Mouse (Mus musculus): ENCODE data around the gene Vipas39.
A peak's percentile ranks its signal among the peaks of the same experiment; 100 is the strongest.
"Not testable (repeated sequence)": the region's sequence is repeated elsewhere in the genome, so short reads cannot be mapped to it uniquely, and the experiment has no call there.

The Vipas39 gene

DNA sequence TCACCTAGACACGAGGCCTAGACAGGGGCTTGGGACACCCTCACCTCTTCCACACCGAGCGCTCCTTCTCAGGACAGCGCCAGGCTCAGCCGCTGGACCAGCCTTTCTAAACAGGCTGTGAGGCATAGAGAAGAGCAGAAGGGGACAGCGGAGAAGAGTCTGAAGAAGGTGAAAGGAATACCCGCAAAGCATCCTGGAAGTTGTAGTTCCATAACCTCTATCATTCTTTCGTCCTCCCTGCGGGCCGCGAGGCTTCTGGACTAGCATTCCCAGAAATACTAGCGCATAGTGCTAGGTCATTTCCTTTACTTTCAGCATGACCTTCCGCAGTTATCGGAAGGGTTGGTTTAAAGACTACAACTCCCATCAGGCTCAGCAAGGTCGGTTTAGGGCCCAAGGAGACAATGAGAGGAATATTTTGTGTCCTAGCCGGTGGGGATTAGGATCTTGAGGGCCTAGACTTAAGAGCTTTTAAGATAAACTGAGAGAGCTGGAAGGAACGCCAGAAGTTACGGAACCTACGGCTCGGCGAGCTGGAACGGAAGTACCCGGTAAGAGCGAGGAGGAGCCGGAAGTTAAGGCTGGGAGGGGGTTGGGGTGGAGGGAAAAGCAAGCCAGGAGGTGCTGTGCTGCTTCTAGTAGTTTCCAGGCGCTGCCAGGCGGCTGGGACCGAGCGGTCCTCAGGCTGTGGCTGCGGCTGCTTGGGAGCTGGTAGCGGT lies at the start of gene Vipas39, which contains the start of gene Ahsa1:
Gene Vipas39 (minus strand): TSS at position 149 of the 719 bp plus-strand sequence.
Gene Ahsa1 (plus strand): TSS at position 372 of the 719 bp plus-strand sequence.
- DNase-seq (ENCODE audit: extremely low read depth, low read depth, low spot score): peak; percentile 92

DNA sequence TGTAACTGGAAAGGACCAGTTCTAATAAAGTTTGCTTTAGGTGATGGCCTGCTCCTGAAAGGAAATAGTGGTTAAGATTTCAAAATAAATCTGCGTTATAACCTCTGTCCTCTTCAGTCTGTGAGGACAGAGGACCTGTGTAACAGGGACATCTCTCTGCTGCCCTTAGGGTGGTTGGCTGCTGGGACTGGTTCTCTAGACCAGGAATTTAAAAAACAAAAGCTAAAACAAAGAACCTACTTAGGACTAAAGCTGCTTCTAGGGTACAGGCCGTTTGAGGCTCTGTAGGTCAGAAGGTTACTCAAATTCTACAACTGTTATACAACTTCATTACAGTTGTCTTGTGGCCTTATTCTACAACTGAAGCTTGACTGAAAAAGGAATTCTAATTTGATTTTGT lies 47.0 kb upstream of the Vipas39 start:
- peak; percentile 59 for DNase-seq (ENCODE audit: extremely low read depth, low read depth, low spot score)

DNA sequence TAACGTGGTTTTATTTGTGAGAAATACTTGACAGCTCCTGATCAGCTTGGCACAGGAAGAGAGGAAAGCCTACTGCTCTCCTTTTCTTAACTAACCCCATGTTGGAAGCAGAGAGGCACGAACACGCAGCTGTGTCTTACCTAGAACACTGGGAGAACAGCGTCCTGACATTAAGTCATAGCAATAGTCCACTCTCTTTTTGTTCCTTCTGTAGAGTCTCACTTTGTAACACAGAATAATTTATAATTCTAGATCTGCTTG lies 40.5 kb upstream of the Vipas39 start:
- not testable (repeated sequence) for DNase-seq (ENCODE audit: extremely low read depth, low read depth, low spot score)

DNA sequence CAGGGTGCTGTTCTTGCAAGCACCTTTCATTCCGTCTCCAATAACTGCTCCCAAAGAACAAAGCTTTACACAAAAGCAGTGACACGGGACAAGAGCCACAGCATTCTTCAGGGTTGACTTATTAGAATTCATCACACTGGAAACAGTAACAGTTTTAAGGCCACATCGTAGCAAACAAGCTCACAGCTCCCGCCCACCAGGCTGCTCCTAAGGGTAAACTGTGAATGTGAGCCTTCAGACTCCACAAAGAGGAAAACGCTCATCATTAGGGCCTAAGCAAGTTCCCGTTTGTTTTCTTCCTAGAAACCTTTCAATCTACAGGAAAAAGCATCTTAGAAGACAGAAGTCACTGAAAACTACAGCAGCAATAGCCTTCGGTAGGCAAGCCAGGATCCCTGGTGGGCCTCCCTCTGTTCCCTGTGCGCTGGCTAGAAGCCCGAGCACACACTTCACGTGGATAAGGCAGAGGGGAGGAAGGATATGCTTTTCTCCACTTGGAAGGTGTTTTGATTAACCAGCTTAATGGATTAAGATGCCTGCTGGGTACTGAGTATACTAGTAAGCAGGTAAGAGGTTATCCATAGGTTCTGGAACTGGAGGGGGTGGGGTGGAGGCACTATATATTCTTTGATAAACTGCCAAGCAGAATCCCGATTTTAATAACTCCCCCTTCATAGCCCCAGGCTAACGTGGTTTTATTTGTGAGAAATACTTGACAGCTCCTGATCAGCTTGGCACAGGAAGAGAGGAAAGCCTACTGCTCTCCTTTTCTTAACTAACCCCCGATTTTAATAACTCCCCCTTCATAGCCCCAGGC lies 39.9 kb upstream of the Vipas39 start:
- no peak for DNase-seq (ENCODE audit: extremely low read depth, low read depth, low spot score)

DNA sequence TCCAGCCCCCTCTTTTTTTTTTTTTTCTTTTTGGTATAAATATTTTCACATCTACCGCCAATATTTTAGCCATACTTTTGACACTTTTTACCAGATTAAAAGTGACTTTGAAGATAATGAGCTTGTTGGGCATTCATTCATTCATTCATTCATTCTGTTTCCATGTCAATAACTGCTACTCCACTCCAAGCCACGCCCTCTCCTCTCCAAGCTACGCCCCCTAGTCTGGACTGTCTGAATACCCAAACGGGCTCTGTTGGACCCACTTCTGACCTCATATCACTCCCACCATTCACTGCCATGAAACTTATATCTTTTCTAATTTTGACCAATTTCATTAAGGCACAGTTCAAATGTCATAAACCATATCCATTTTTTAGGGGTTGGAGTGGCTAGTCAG lies 35.1 kb upstream of the Vipas39 start:
- DNase-seq (ENCODE audit: extremely low read depth, low read depth, low spot score): no peak

DNA sequence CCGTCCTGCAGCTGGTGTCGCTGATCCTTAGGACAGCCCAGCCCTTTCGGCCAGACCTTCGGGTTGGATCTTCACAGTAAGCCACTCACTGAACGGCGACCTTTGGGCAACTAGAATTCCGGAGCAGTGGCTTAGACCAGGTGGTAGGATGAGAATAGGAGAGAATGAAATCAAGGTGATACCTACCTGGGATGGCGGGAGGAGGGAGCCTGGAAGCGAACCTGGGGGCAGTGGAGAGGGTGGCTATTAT lies 34.3 kb upstream of the Vipas39 start:
- no peak for DNase-seq (ENCODE audit: extremely low read depth, low read depth, low spot score)

DNA sequence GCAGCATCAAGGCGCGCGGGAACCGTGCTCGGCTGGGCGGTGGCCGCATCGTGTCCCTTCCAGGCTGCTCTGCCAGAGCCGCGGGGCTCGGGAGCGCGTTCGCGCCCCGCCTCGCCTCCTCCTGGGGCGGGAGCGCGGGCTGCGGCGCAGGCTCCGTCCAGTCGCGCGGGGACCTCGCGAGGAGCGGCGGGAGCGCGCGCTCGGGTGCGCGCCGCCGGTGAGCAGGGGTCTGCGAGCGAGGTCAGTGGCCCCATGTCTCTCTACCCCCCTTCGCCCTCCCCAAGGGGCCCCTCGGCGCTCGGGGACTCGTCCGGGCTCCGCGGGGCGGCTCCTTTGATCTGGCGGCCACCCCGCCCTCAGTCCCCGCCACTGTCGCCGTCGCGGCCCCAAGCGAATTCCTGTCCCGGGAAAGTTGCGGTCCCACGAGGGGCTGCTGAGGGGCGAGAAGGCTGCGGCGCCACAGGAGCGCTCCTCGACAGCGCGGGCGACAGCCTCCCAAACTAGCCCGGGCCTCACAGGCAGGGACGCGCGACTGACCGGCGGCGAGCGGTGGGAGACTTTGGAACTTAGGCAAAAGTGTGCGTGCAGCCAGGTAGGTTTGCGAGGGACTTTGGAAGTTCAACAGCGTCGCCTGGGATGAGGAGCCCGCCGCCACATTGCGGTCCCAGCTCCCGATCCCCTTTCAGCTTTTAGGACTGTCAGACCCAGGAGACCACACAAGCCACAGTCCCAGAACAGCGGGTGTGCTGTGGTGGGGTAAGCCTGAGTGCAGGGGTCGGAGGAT lies 33.8 kb upstream of the Vipas39 start, which contains the start of gene Ism2:
Gene Ism2 (minus strand): TSS at position 49 of the 784 bp plus-strand sequence.
- no peak for DNase-seq (ENCODE audit: extremely low read depth, low read depth, low spot score)

DNA sequence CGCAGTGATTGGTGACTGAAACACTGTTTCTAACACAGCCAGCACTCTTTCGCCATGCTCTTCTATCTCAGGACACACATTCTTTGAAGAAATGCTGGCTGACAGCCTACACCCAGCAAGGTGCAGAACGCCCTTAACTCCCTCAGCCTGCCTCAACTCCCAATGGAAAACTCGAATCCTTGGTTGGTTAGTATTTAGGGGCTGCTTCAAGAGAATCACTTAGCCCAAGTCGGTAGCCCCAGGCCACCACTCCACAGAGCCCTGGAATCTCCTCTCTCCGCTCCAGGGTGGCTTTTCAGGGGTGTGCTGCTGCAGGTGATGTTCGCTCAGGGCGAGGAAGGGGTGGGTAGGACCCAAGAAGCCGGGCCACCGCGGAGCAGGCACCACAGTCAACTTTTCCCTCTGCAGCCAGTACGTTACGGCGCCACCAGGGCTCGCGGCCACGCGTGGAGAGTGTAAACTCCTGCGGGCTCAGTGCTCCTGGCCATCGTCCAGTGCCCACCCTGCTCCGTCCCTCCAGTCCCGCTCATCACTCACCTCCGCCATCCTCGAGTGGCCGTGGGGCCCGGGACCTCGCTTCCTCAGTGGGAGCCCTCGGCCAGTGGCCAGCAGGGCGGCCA lies 33.1 kb upstream of the Vipas39 start:
- DNase-seq (ENCODE audit: extremely low read depth, low read depth, low spot score): no peak

DNA sequence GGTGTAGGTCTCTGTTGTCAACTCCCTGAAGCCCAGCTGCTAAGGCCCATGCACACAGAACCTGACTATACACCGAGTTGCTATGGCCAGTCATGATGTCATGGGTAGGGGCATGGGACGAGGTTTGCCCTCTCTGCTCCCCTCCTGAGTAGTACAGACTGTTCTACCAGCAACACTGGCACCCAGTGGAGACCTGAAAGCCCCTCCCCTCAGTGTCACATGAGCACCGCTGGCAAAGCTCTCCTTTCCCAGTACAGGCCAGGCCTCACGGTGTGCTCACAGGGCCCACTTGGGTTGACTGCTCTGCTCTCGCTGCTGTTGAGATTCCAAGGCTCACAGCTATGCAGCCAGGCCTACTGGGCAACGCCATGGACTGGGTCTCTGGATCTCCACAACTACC lies 27.9 kb upstream of the Vipas39 start:
- no peak for DNase-seq (ENCODE audit: extremely low read depth, low read depth, low spot score)

DNA sequence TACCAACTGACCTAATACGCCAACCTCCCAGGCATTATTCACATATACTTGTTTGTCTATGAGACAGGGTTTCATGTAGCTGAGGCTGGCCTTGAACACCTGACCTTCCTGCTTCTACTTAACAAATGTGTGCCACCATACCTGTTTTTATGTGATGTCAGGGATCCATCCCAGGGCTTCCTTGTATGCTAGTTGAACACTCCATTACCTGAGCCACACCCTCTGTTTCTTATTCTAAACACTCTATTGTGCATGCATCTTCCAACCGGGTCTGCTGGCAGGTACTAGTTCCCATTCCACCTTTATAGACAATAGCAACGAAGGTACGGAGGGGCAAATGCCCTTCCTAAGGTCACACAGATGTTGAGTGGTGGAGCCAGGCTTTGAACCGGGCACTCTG lies 23.0 kb upstream of the Vipas39 start:
- DNase-seq (ENCODE audit: extremely low read depth, low read depth, low spot score): no peak

DNA sequence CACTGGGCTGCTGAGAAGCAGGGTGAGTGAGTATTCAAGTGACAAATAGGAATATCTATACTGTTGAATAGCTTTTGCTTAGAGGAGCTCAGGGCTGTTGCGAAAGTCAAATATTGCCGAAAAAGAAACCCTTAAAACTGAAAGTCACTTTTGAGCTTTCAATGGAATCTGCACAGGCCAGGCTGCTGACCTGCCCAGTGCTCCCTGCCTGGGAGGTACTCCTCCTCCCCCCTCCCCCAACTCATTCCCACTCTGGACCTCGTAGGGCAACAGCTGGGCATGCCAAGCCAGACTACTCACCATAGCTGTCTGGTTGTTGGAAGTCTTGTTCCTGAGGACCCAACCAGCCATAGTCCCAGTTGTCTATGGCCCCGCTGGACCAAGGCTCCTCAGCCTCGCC lies 18.7 kb upstream of the Vipas39 start:
- DNase-seq (ENCODE audit: extremely low read depth, low read depth, low spot score): no peak

DNA sequence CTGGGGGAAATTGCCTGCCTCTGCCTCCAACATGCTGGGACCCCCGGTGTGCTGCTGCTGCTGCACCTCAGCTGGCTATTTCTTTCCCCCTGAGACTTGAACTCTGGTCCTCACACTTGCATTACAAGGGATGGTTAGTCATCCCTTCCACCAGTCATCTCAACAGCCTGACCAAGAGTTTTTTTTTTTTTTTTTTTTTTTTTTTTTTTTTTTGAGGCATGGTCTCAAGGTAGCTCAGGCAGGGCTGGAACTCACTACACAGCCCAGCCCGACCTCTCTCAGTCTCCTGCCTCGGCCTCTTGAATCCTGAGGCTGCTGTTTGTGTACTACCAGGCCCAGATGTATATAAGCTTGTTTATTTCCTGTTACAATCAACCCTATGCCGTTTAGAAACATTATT lies 18.2 kb upstream of the Vipas39 start:
- DNase-seq (ENCODE audit: extremely low read depth, low read depth, low spot score): no peak

DNA sequence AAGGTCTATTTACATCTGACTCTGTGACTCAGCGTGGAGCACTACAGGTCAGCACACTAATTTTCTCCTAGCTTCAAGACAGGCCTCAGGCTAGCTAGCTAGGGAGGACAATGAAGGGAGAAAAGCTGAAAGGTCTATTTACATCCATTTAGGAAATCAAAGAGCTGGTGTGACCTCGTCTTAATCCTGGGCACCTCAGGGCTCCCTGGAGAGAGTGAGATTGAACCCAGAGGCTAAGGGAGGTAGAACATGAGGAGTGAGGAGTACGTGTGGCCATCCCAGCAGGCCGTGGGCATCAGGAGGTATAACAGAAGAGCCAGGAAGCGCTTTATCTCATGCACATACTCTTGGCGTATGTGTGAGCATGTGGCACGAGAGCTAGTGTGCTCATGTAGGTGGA lies 17.6 kb upstream of the Vipas39 start:
- DNase-seq (ENCODE audit: extremely low read depth, low read depth, low spot score): no peak

DNA sequence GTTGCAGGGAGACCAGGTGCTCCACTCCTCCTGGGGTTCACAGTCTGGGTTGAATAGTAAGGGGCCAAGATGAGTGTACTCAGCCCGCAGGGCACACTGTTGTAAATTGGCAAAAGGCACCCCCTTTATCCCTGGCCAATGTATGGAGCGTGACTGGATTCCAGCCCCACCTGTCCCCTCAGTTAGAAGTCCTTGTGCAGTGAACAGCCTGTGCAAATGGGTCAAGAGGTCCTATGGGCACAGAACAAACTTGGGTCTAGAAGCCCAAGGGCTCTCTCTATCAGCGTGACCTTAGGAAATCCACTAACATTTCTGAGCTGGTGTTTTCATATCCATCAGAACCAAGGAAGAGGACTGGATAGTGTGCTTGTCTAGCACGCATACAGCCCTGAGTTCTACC lies 16.7 kb upstream of the Vipas39 start:
- no peak for DNase-seq (ENCODE audit: extremely low read depth, low read depth, low spot score)

DNA sequence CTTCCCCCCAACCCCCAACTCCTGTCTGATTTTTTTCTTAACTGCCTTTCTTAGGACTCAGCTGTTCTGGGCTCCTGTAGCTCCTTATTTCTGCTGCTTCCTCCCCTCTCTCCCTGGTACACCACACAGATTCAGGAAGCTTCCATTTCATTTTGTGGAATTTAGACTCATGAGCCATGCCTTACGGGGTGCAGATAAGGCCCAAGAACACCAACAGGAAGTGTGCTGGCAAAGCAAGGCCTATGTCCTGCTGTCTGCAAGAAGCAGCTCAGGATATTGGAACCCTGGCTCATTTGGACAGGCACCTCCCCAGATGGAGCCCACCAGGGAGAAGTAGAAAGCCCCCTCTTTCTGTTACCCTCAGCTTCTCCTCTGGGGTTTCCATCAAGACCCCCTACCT lies 15.7 kb upstream of the Vipas39 start:
- no peak for DNase-seq (ENCODE audit: extremely low read depth, low read depth, low spot score)

DNA sequence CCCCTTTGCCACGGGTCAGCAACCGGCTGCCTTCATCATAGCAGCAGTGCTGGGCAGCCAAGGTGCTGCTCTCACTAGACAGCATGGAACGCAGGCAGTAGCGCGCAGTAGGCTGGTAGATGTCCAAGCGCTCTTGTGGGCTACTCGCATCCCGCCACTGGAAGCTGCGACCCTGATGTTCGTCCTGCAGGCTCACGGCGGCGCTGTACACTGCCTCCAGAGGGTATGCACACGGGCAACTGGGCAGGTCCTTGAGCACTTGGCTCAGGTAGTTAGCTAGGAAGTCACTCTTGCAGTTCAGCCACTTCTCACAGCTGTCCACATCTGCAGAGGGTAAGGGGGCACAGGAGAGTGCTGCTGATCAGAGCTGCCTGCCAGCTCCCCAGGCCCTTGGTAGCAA lies 13.8 kb upstream of the Vipas39 start:
- no peak for DNase-seq (ENCODE audit: extremely low read depth, low read depth, low spot score)

DNA sequence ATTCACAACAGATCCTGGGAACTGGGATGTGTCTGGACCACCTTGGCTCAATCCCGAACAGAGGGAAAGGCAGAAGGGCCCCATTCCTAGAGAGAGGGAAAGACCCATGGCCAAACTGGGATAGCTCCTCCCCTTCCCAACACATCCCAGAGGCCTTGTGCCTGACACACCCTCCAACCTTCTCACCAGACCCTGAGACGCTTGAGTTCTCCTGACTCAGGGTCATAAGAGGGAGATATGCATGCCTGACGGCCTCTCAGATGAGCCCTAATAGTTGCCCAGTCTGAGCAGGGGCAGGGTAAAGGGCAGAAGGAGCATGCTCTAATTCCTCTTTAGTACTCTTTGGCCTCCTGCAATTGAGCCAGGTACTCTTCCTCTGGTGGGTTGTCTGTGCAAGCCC lies 13.3 kb upstream of the Vipas39 start:
- DNase-seq (ENCODE audit: extremely low read depth, low read depth, low spot score): no peak

DNA sequence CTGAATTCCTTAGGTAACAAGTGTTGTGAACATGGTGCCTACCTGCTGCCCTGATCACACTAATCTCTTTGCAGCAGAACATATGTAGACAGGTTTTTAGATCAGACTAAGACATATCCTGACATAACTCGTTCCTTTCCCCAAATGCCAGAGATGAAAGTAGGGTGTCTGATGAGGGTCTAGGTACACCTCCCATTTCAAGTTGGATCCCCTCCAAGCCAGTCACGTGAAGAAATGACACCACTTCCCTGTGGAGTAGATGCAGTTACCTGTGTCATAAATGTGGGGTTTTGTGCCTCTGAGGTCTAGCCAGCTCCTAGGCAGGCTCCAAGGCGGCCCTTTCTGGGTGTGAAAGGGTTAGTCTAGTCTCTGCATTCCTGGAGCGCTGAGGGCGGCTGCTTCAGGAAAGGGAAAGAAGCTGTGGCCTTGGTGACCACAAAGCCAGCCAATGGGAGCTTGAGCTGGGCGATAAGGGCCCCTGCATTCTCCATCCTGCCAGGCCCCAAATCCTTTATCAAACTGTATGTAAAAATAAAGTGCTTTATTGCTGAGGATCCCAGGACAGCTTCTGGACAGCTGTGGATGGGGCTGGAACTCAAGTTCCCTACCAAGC lies 12.2 kb upstream of the Vipas39 start:
- no peak for DNase-seq (ENCODE audit: extremely low read depth, low read depth, low spot score)

DNA sequence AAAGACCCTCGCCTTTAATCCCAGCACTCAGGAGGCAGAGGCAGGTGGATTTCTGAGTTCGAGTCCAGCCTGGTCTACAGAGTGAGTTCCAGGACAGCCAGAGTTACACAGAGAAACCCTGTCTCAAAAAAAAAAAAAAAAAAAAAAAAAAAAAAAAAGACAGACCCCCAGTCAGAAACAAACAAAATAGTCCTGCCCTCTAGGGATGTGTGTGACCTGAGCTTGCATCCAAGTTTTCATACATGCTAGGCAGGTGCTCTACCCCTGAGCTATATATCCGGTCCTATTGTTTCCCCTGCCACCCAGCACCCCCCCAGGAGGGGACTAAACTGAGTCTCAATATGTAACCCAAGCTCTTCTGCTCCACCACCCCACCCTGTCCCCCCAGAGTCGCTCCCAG lies 11.2 kb upstream of the Vipas39 start:
- DNase-seq (ENCODE audit: extremely low read depth, low read depth, low spot score): not testable (repeated sequence)

DNA sequence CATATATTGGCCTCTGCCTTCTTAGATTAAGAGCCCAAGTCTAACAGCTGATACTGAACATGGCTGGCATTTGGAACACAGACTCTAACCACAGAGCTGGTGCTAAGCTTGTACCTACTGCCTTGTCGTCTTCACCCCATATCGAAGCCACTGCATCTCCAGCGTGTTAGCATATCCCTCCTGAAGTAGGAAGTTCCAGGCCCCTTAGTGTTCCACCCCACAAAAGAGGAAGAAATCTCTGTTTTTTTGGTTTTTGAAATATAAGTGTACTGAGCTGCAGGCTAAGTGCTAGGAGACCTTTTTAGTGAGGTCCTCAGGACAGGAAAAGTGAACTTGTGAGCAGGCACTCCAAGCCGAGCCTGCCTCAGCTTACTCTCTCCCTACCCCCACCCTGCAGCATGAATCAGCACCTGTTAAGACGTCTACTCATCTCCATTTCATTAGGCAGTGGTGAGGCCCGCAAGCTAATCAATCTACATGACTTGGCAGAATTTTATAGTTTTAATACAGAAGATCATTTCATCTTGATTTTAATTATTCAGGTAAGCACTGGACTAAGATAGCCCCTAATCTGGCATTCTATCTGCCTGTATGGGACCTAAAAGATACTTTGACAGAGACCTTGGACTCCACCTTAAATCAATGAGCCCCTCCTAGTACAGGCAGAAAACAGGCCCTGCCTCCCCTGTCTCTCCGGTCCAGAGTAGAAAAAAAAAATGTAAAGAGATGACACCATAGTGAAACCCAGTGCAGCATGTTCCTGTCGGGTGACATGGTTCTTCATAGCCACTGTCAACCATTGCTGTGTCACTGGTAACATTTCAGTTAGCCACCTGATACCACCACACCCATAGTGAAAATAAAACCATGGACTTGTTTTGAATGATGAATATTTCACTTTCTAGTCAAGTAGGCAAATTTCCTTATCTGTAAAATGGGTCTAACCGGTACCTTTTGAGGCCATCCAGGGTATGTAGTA lies 9.1 kb upstream of the Vipas39 start:
- no peak for DNase-seq (ENCODE audit: extremely low read depth, low read depth, low spot score)
